Mouse (Mus musculus): ENCODE measurements around the gene Dlk1.

DNA sequence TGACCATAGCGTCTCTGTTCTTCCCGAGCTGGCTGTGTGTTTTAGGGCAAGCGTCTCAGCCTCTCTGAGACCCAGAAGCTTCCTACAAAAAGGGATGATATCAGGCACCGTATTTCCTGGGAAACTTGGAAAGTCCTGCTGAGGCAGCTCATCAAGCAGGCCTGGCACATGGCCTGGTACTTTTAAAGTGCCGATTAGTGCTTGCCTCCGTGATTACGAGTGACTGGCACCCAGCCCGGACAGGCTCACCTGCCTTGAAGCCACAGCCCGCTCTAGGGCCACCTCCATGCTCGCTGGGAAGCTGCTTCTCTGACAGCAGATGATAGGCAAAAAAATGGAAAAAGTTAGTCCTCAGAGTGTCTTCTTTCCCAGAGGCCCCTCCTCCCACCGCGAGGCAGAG, 32.6 kb upstream of the Dlk1 start:
- TF ChIP-seq GATA1 (IDR thresholded peaks at IDR 0.05; ENCODE audit: borderline replicate concordance, low read length) = no peak
- no peak for TF ChIP-seq FLI1 (IDR thresholded peaks at IDR 0.05; ENCODE audit: low read length)
